Mouse (Mus musculus) kidney, embryonic 14.5 days (tissue): ENCODE measurements around the gene Dnajc12. TPM values are rescaled to one million over a fixed set of nuclear protein-coding genes. Genes with fewer than 3 reads are reported as not detected.

ENCODE experiments used
- ATAC-seq: fragments of 200-750 bp; cut with Nextera tagmentation; 2 replicates; pipeline ENCODE4 v1.8.0; 2017; ENCODE audit warnings: moderate number of reproducible peaks, mild to moderate bottlenecking, moderate TSS enrichment, moderate library complexity; ENCODE audit not compliant: low FRiP score, low TSS enrichment
- H3K27ac ChIP-seq: fragments of 300-500 bp; sonication (generic); 2 replicates; pipeline ENCODE4 v1.5.1; 2014; ENCODE audit warnings: low read depth, mild to moderate bottlenecking, low read length, moderate library complexity, mixed read lengths
- H3K27me3 ChIP-seq: fragments of 300-500 bp; sonication (generic); 2 replicates; pipeline ENCODE4 v1.6.1; 2014; ENCODE audit warnings: mild to moderate bottlenecking, low read length; ENCODE audit not compliant: control insufficient read depth, insufficient read depth
- H3K36me3 ChIP-seq: fragments of 300-500 bp; sonication (generic); 2 replicates; pipeline ENCODE4 v1.6.1; 2014; ENCODE audit warnings: low read length, mixed read lengths; ENCODE audit not compliant: control insufficient read depth, insufficient read depth
- H3K4me1 ChIP-seq: fragments of 300-500 bp; sonication (generic); 2 replicates; pipeline ENCODE4 v1.6.1; 2014; ENCODE audit warnings: low read length, mixed read lengths; ENCODE audit not compliant: control insufficient read depth, insufficient read depth
- H3K4me2 ChIP-seq: fragments of 300-500 bp; sonication (generic); replicated peaks from 2 replicates; pipeline ENCODE4 v1.6.1; 2014; ENCODE audit warnings: low read depth, mild to moderate bottlenecking, low read length
- H3K4me3 ChIP-seq: fragments of 300-500 bp; sonication (generic); 2 replicates; pipeline ENCODE4 v1.5.1; 2014; ENCODE audit warnings: mild to moderate bottlenecking, low read length
- H3K9ac ChIP-seq: fragments of 300-500 bp; sonication (generic); 2 replicates; pipeline ENCODE4 v1.6.1; 2014; ENCODE audit warnings: low read depth, mild to moderate bottlenecking, low read length, moderate library complexity
- H3K9me3 ChIP-seq: fragments of 300-500 bp; sonication (generic); 2 replicates; pipeline ENCODE4 v1.6.1; 2016; ENCODE audit warnings: low read length; ENCODE audit not compliant: control insufficient read depth
- WGBS: fragments of 180-500 bp; shearing (Covaris S2); extraction: QIAGEN DNeasy Blood & Tissue Kit; methylation state at CpG from one replicate; pipeline ENCODE4 v1.1.7; 2014; 5-methylcytosine and 5-hydroxymethylcytosine counted together
- polyA plus RNA-seq: library from polyadenylated mRNA; unstranded; fragments of >200 nt; fragmentation: Nextera tagmentation; extraction: Ambion mirVana; gene quantifications from 2 replicates; pipeline ENCODE4 v1.2.1, GENCODE M21; 2014

The Dnajc12 gene
- polyA plus RNA-seq, 1 experiment from 2014 or later: 9.8 TPM

DNA sequence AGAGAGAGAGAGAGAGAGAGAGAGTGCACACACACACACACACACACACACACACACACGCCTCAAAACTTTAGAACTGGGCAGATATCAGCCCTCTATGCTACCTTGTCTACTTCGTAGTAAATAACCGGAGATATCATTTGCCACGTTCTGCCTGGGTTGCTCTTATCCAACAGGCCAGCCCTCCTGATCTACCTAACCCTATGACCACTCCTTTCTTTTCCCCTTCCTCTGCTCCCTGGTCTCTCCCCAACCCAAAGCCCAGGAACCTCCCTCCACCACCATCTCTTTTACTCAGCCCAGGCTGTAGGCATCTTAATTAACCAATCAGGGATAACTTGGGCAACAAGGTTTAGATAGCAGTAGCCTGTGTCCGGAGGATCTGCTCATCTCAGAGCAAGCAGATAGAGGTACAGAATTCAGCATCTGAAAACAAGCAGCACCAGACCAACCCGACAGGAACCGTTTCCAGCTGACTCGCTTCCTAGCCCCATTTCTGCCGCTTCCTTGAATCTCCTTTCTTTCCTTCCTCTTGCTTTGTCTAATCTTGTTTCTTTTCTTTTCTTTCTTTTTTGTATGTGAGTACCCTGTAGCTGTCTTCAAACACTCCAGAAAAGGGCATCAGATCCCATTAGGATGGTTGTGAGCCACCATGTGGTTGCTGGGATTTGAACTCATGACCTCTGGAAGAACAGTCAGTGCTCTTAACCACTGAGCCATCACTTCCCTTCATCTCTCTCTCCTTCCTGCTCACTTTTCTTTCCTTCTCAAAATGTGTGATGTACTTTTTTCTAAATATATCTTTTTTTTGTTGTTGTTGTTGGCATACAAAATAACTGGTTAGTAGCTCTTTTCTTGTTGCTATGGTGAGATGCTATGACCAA is 41.6 kb downstream of the Dnajc12 start:
- Histone ChIP-seq H3K27ac (no peak overlapping the region), H3K9ac (no peak overlapping the region), H3K4me3 (no peak overlapping the region), H3K27me3 (no peaks in the 10 kb centered on the region), H3K9me3 (no peaks in the 10 kb centered on the region), H3K4me2 (no peak overlapping the region), H3K4me1 (no peaks in the 10 kb centered on the region), H3K36me3 (no peaks in the 10 kb centered on the region)
- 91% methylated on average over 9 of the region's 9 CpGs for WGBS
- no peak for ATAC-seq

DNA sequence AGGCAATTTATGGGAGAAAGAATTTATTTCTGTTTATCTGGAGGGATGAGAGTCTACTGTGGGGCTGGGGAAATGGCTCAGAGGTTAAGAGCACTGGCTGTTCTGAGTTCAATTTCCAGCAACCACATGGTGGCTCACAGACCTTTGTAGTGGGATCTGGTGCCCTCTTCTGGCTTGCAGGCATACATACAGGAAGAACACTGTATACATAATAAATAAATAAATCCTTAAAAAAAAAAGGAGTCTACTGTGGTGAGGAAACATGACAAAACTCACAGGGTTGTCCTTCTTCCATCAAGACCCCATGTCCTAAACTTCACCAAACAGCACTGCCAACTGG is 42.2 kb downstream of the Dnajc12 start:
- Histone ChIP-seq H3K9me3 (no peaks in the 10 kb centered on the region), H3K9ac (no peak overlapping the region), H3K27me3 (no peaks in the 10 kb centered on the region), H3K4me3 (no peak overlapping the region), H3K4me1 (no peaks in the 10 kb centered on the region), H3K4me2 (no peak overlapping the region), H3K27ac (no peak overlapping the region), H3K36me3 (no peaks in the 10 kb centered on the region)
- no peak for ATAC-seq

DNA sequence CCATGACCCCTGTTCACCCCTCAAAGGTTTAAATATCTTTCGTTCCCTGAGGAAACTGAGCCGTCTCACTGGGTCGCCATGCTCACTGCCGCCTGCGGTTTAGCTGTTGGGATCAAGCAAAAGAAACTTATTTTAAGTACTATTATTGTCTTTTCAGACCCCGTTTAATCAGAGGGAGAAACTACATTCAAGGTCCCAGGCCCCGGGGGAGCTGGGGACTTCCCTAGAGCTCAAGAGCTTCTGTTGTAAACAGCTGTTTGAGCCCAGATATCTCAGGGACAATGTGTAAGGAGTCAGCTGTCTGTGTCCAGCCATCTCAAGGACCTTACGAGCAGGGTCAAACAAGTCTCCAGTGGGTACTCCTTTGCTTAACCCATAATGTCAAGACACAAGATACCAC is 44.9 kb downstream of the Dnajc12 start:
- no peaks in the 10 kb centered on the region for H3K36me3 ChIP-seq
- WGBS: 70% methylated on average over 8 of the region's 8 CpGs
- no peaks in the 10 kb centered on the region for H3K27me3 ChIP-seq
- H3K4me2 ChIP-seq: no peak overlapping the region
- no peak overlapping the region for H3K4me3 ChIP-seq
- ATAC-seq: no peak
- H3K4me1 ChIP-seq: no peaks in the 10 kb centered on the region
- H3K9me3 ChIP-seq: no peaks in the 10 kb centered on the region
- H3K9ac ChIP-seq: no peak overlapping the region
- no peak overlapping the region for H3K27ac ChIP-seq

DNA sequence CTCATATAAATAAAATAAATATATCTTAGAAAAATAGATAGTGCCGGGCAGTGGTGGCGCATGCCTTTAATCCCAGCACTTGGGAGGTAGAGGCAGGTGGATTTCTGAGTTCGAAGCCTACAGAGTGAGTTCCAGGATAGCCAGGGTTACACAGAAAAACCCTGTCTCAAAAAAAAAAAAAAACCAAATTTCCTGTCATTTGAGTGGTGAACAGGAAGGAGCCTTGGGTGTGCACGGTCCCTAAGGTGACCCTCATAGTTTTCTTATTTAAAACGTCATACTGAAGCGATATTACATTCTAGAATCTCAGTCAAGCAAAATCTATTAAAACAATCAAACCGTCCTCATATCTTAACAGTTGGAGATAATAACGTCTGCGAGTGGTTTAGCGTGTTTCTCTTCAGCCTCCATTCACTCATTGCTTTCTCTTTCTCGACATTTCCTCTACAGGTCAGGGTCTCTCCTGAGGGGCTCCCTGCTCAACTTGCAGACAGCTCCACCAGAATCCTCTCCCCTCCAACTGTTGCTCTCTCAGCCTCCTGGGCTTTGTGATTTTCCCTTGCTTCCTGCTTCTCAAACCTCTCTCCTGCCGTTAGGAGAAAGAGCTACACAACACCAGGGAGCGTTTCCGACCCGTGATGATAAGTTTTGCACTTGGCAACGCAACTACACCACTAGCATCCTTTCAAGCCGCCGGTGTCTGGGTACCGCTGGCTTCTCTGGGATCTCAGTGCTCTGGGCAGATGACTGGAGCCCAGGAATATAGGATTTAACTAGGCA is 46.2 kb downstream of the Dnajc12 start:
- Histone ChIP-seq H3K27me3 (no peaks in the 10 kb centered on the region), H3K4me1 (no peaks in the 10 kb centered on the region), H3K9ac (peak overlapping the region; percentile 58), H3K27ac (no peak overlapping the region), H3K4me2 (peak overlapping the region; percentile 71), H3K9me3 (no peaks in the 10 kb centered on the region), H3K4me3 (peak overlapping the region; percentile 72), H3K36me3 (no peaks in the 10 kb centered on the region)
- WGBS: 22% methylated on average over 19 of the region's 19 CpGs
- ATAC-seq: no peak

DNA sequence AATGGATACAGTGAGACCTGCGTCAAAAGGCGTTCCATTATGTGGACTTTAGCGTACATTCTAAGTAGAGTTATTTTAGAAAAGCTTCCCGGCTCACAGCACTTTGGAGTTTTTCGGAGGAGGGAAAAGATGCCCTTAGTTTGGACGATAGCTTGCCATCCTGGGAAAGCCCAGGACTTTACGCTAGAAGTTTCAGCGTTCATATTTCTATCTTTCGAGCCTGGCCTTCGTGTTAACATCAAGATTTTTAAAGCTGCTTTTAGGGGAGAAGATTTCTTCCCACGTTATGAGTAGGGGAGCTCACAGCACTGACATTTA is 46.7 kb downstream of the Dnajc12 start:
- H3K27ac ChIP-seq: no peak overlapping the region
- H3K4me2 ChIP-seq: peak overlapping the region; percentile 71
- H3K9ac ChIP-seq: peak overlapping the region; percentile 58
- H3K4me1 ChIP-seq: no peaks in the 10 kb centered on the region
- no peaks in the 10 kb centered on the region for H3K9me3 ChIP-seq
- WGBS: 1% methylated on average over 11 of the region's 11 CpGs
- no peaks in the 10 kb centered on the region for H3K36me3 ChIP-seq
- H3K4me3 ChIP-seq: peak overlapping the region; percentile 72
- no peak for ATAC-seq
- no peaks in the 10 kb centered on the region for H3K27me3 ChIP-seq

DNA sequence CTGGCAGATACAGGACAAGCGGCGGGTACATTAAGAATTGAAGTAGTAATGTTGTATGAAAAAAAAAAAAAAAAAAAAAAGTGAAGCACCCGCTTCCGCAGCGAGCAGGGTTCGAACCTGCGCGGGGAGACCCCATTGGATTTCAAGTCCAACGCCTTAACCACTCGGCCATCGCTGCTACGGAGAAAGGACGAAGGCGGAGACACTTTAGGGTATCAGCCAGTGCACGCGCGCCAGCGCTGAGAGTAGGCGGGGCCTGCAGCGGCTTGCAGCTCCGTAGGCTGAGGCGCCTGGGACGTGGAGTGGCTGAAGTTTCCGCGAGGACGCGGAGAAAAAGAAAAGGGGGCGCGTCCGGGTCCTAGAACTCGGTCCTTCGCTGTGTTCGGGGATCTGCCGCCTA is 47.1 kb downstream of the Dnajc12 start:
- H3K4me1 ChIP-seq: no peaks in the 10 kb centered on the region
- peak; percentile 94 for ATAC-seq
- no peaks in the 10 kb centered on the region for H3K36me3 ChIP-seq
- no peaks in the 10 kb centered on the region for H3K27me3 ChIP-seq
- H3K27ac ChIP-seq: peak overlapping the region; percentile 73
- peak overlapping the region; percentile 75 for H3K9ac ChIP-seq
- H3K9me3 ChIP-seq: no peaks in the 10 kb centered on the region
- peak overlapping the region; percentile 71 for H3K4me2 ChIP-seq
- H3K4me3 ChIP-seq: peak overlapping the region; percentile 72
- under 1% methylated on average over 34 of the region's 34 CpGs for WGBS

DNA sequence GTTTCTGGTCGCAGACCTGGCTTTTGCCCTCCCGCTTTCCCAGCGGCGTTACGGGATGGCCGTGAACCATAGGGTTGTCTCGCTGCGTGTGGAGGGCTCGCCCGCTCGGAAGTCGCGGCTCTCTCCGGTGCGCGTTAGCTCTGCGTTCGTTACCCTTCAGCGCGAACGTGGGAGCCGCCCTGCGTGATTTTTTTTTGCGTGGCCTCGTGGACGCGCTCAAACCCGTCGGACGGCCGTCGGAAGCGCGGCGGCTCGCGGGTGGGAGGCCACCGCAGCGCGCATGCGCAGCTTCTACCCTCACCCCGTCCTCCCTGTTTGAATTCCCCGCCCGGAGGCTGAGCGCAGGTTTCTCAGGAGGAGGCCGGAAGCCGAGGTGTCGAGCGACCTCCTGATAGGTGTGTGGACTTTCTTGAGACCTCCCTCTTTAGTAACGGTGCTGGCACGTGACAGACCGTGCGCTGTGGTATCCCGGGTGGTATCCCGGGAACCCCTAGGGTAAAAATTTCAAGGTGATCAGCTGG is 47.6 kb downstream of the Dnajc12 start, which contains the start of gene Ctnna3:
Gene Ctnna3, plus strand, starts transcription at position 314 of the 521 bp plus-strand sequence.
- no peaks in the 10 kb centered on the region for H3K9me3 ChIP-seq
- H3K27me3 ChIP-seq: no peaks in the 10 kb centered on the region
- peak within 1 kb of the TSS; percentile 75 for H3K9ac ChIP-seq
- peak within 1 kb of the TSS; percentile 72 for H3K4me3 ChIP-seq
- no peaks in the 10 kb centered on the region for H3K36me3 ChIP-seq
- H3K27ac ChIP-seq: peak within 1 kb of the TSS; percentile 73
- no peaks in the 10 kb centered on the region for H3K4me1 ChIP-seq
- WGBS: under 1% methylated on average over 52 of the region's 55 CpGs
- peak; percentile 96 for ATAC-seq
- H3K4me2 ChIP-seq: peak within 1 kb of the TSS; percentile 71

DNA sequence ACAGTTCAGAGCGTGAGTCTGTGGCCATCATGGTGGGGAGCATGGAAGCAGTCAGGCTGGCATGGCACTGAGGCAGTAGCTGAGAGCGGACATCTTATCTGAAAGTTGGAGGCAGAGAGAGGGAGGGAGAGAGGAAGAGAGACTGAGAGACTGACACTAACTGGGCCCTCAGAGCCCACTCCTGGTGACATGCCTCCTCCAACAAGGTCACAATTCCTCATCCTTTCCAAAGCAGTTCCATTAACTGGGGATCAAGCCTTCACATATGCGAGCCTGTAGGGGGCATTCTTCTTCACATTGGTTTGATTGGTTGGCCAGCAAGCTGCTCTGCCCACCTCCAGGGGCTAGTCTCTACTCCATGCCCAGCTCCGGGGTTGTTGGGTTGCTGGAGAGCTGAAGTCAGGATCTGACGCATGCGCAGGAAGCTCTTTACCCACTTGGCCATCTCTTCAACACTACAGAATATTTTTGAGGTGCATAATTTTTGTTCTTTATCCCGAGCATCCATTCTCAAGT is 49.0 kb downstream of the Dnajc12 start:
- no peak overlapping the region for H3K9ac ChIP-seq
- H3K36me3 ChIP-seq: no peaks in the 10 kb centered on the region
- no peak overlapping the region for H3K4me3 ChIP-seq
- H3K27me3 ChIP-seq: no peaks in the 10 kb centered on the region
- ATAC-seq: no peak
- WGBS: 91% methylated on average over 7 of the region's 7 CpGs
- H3K27ac ChIP-seq: no peak overlapping the region
- H3K4me1 ChIP-seq: no peaks in the 10 kb centered on the region
- H3K9me3 ChIP-seq: no peaks in the 10 kb centered on the region
- H3K4me2 ChIP-seq: no peak overlapping the region

DNA sequence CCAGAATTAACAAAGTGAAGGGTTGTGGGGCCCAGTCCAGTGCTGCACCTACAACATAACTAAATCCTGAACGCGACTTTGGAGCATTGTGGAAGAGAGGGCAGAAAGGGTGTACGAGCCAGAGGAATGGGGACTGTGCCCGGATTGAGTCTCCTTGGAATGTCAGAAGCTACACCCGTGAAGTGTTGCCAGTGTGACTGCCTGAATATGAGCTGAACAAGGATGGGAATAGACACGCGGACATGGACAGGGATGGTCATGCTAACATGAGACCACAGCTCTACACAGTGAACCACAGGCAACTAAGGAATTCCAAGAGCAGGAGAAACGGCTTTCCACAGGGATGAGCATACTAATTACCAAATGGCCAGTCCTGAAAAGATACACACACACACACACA is 49.9 kb downstream of the Dnajc12 start:
- 92% methylated on average over 8 of the region's 8 CpGs for WGBS
- Histone ChIP-seq H3K27ac (no peak overlapping the region), H3K4me2 (no peak overlapping the region), H3K4me1 (no peaks in the 10 kb centered on the region), H3K4me3 (no peak overlapping the region), H3K9ac (no peak overlapping the region), H3K27me3 (no peaks in the 10 kb centered on the region), H3K9me3 (no peaks in the 10 kb centered on the region), H3K36me3 (no peaks in the 10 kb centered on the region)
- ATAC-seq: no peak
